Mouse (Mus musculus): ENCODE measurements around the gene Ccdc185. TPM values are rescaled to one million over a fixed set of nuclear protein-coding genes. Genes with fewer than 3 reads are reported as not detected.

Gene Ccdc185
- polyA plus RNA-seq, 1 experiment from 2014 or later = not detected

DNA sequence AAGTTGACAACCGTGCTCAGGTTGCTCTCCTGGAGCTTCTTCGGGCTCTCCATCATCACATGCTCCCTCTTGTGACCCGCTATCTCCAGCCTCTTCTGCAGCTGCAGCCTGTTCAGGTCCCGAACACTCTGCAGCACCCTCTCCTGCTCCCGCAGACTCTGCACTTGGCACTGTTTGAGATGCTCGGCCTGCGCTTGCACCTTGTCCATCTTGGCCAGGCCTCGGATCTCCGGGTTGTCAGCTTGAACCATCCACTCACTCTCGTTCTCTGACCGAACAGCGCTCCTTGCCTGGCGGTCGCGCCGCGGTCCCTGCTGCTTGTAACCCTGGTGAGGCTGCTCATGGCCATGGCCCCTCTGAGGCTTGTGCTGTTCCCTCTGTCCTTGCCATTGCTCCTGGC is 1.1 kb downstream of the Ccdc185 start:
- DNase-seq (ENCODE audit: low spot score) = no peak

- DNase-seq (ENCODE audit: low spot score) = no peak
These were observed 1.9 kb downstream of the Ccdc185 start for GRCm38 (mm10) chr1:182747081-182747480.

- no peak for DNase-seq (ENCODE audit: low spot score)
These were observed 13.1 kb downstream of the Ccdc185 start for GRCm38 (mm10) chr1:182735891-182736290.

GRCm38 (mm10) chr1:182732695-182733094 is 16.3 kb downstream of the Ccdc185 start:
- DNase-seq (ENCODE audit: low spot score) = no peak

DNA sequence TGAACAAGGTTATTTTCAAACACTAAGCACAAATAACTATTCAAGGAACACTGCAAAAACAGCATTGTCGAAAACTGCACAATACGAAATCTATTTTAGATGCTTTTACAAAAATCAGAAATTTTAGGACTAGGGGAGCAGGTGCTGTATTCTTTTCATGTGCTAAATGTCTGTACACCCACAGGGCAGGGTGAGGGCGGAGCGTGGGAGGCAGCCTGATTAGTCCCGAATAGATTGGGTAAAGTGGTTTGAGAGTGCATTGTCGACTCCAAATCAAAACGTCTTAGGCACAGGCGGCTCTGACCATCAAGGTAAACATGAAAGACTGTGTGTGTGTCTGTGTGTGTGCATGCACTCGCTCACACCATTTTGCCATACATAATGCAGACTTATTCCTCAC is 20.0 kb downstream of the Ccdc185 start:
- no peak for DNase-seq (ENCODE audit: low spot score)

DNA sequence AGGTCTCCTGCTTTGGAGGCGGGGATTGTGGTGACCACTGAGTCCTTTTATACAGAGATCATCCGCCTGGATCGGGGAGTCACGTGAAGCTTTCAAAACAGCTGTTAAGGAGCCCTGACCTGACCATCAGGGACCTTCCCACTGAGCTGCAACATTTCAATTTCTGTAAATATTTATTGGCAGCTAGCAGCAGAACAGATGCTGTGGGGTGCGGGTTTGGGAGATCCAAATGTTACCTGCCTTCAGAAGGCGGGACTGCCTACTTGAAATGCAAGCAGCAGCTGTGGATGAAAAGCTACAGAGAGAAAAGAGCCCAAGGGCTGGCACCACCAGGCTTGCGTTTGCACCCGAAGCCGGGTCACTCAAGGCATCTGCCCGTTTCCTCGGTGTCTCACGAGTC is 21.4 kb downstream of the Ccdc185 start:
- DNase-seq (ENCODE audit: low spot score) = no peak

- no peak for DNase-seq (ENCODE audit: low spot score)
These were observed 34.6 kb downstream of the Ccdc185 start for GRCm38 (mm10) chr1:182714236-182714935.

- no peak for DNase-seq (ENCODE audit: low spot score)
These were observed 37.5 kb downstream of the Ccdc185 start for GRCm38 (mm10) chr1:182711360-182711933.

DNA sequence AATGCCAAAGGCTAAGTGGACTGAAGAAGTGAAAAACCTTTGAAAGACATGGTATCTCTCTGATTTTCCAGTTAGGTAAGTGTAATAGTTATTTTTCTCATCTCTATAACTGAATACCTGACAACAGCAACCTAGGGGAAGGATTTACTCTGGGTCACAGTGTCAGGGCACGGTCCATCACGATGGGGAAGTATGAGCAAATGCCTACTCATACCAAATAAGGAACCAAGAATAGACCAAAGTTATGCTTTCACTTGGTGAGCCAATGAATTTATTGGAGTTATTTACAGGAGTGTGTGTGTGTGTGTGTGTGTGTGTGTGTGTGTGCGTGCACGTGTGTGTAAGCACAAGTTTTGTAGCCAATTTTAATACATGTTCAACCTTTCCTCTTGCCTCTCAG is 41.5 kb downstream of the Ccdc185 start:
- DNase-seq (ENCODE audit: low spot score) = no peak

GRCm38 (mm10) chr1:182704882-182705281 is 44.1 kb downstream of the Ccdc185 start:
- no peak for DNase-seq (ENCODE audit: low spot score)

DNA sequence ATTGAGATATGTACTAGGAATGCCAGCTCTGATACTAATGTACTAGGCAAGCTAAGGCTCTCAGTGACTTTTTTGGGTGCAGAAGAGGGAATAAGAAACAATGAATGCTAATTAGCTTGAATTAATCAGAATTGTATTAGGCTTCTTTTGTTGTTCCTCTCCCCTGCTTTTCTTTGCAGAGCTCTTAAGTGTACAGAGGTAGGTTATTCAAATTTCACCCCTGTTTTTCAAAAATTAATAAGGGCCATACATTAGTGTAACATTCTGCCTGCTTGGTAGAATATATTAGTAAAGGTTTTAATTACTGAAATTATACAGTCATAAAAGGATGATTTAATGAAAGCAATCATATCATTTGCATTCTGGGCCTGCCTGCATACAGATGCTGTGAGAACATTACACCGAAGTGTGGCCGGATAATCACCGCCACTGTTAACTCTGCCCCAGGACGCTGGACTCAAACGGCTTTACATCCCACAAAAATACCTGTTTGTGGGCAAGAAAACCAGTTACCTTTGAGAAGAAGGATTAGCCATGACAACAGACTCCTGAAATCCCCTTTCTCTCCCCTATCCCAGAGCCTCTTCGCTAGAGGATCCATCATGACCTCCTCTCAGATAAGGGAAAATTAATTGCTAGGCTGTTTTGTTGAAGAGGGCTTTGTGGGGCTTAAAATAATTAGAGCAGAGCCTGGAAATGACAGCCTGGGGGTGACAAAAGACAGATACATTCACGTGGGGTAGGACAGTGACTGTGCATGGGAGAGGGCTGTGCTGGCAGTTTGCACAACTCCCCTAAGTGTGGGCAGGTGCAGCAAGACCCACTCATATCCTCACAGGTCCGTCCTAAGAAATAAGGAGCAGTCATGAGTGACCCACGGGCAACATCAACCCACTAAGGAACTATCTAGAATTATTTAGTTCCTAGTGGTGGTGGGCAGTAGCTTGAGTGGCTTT is 49.3 kb downstream of the Ccdc185 start:
- no peak for DNase-seq (ENCODE audit: low spot score)

Other genes starting within 250 kb of the Ccdc185 start
- 48.7 and 50.6 TPM in 2 replicates for gene Capn2, start 231.6 kb downstream of the Ccdc185 start, polyA plus RNA-seq (2015; fragmentation: Nextera tagmentation; extraction: Ambion mirVana)
- 0.18 and 0.21 TPM in 2 replicates for gene Capn8, start 184.2 kb downstream of the Ccdc185 start, polyA plus RNA-seq (2015; fragmentation: Nextera tagmentation; extraction: Ambion mirVana)
- 9.3 and 9.6 TPM in 2 replicates for gene Susd4, start 14.7 kb upstream of the Ccdc185 start, polyA plus RNA-seq (2015; fragmentation: Nextera tagmentation; extraction: Ambion mirVana)
- gene Tlr5, start 205.6 kb upstream of the Ccdc185 start, polyA plus RNA-seq (2015; fragmentation: Nextera tagmentation; extraction: Ambion mirVana) = 0.23 and 0.34 TPM in 2 replicates